Mouse (Mus musculus) T-helper 17 cell (primary cell): ENCODE data around the gene Zbtb2.

Experiments
- in situ Hi-C, 2 experiments: fragments of 300-600 bp; cut with MboI, MseI; formaldehyde crosslinking; loops; 1 replicate in 1 of 2; 2 replicates in 1 of 2; pipeline ENCODE4 v1.15.1; 2025; ENCODE audit warnings: high pct_unique_total_duplicates in 2 of 2

Gene Zbtb2

GRCm38 (mm10) chr10:4338863-4339461 is 48.9 kb downstream of the Zbtb2 start:
- in situ Hi-C loops = loop anchor here in 1 of 2 experiments (5.0 kb wide), 1 partner anchor 342 kb away; no protein-coding TSS in a partner anchor

DNA sequence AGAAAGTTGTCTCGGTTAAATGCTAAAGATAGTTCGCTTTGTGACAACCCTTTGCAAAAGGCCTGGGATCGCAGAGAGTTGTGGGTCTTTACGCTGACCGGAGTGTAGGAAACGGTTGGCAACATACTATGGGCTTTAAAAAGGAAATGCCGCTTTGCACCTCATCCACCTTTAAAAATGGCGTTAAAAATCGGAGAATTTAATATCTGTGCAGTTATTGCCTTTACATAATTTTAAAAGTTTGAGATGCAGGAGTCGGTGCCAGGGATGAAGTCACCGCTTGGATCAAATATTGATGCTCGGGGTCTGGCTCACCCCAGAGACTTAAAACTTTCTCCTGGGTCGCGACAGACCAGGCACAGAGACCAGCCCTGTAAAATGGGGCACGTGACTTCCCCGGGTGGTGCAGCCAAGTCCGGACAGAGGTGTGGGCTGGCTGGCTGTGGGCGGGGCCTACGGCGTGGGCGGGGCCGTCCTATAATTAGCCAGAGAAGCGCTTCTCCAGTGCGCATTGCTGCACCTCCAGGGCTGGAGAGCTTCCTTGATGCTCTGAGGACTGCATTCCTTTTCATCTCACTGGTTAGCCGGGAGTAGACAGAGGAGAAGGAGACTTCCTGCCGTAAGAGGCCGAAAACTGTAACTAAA is 53.7 kb downstream of the Zbtb2 start:
- in situ Hi-C loops = loop anchor here in 1 of 2 experiments (5.0 kb wide), 1 partner anchor 167 kb away; no protein-coding TSS in a partner anchor

DNA sequence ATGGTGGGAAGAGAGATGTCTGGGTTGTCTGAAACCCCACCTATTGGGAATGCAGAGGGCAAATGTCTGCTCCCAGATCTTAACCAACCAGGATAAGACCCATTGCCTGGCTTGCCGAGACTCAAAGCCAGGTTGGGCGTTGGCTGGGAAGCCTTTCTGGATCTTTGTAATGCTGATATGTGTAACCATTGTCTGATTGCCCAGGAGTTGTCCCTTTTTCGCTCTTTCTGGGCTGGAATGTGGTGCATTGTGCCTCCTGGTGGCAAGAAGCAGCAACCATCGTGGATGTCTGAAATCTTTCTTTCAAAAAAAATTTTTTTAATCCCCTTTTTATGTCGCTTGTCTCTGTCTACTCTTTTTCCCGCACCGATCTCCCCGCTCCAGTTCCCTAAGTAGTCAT is 54.6 kb downstream of the Zbtb2 start:
- in situ Hi-C loops = loop anchor here in 1 of 2 experiments (5.0 kb wide), 1 partner anchor 166 kb away; no protein-coding TSS in a partner anchor

DNA sequence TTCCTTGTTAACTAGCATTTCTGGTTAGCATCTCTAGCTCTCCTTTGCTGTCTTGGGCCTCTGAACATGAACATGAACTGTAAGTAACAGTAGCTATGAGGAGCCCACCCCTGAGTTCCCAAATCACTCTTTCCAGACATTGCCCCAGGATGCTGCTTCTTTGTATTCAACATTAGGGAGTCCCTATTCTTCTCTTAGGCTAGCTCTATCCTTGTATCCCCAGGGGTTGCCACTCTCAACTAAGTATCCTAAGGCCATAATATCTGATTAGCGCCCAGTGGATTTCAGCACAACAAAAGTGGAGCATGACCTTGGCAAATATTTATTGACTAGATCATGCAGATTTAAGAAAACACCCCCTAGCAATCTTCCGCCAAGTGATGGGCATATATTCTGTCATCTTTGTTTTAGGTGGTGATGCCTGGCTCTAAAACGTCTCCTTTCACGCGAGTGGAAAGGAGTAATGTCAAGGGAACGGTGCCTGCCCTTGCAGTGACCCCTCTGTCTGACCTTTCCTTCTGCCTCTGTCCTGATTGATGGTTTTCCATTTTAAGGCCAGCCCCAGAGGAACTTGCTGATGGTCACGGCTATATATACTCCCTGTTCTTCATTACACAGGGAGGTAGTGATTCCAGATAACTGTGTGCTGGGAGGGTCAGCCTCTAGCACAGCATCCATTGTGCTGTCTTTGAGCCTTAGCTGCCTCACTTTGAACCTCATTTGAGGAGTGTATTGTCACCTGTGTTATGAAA is 55.5 kb downstream of the Zbtb2 start:
- in situ Hi-C loops = loop anchor here in 1 of 2 experiments (5.0 kb wide), 1 partner anchor 165 kb away; no protein-coding TSS in a partner anchor

DNA sequence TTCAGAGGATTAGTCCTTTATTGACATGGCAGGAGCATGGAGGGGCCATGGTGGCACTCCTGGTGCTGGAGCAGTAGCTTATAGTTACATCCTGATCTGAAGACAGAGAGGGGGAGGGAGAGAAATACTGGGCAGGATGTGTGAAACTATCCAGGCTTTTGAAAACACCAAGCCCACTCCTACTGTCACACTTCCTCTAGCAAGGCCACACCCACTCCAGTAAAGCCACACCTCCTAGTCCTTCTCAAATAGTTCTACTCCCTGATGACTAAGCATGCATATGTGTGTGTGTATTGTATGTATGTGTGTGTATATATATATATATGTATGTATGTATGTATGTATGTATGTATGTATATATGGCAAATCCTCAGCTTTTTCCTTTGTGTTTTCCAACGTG is 60.2 kb downstream of the Zbtb2 start:
- in situ Hi-C loops = loop anchor here in 1 of 2 experiments (10.0 kb wide), 1 partner anchor 793 kb away; no protein-coding TSS in a partner anchor

- in situ Hi-C loops = loop anchor here in 1 of 2 experiments (10.0 kb wide), 1 partner anchor 791 kb away; no protein-coding TSS in a partner anchor
These were observed 62.3 kb downstream of the Zbtb2 start for GRCm38 (mm10) chr10:4325562-4325961.

DNA sequence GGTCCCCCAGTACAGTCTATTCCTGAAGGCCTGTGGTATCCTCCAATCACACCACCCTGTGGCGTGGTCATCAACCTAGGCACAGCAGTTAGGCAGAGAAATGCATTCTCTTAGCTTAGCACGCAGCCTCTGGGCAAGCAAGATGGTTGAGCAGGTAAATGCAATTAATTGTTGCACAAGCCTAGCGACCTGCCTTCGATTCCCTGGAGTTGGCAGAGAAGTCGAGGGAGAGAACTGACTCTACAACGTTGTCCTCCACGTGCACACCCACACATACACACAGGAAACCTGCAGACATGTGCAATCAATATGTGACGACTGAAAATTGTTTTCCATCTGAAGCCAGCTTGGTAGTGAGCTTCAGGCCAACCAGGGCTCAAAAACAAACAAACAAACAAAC is 64.0 kb downstream of the Zbtb2 start:
- in situ Hi-C loops = loop anchor here in 1 of 2 experiments (10.0 kb wide), 1 partner anchor 789 kb away; no protein-coding TSS in a partner anchor
